Mouse (Mus musculus): Measurements from ENCODE around the gene Xdh.

Xdh gene

DNA sequence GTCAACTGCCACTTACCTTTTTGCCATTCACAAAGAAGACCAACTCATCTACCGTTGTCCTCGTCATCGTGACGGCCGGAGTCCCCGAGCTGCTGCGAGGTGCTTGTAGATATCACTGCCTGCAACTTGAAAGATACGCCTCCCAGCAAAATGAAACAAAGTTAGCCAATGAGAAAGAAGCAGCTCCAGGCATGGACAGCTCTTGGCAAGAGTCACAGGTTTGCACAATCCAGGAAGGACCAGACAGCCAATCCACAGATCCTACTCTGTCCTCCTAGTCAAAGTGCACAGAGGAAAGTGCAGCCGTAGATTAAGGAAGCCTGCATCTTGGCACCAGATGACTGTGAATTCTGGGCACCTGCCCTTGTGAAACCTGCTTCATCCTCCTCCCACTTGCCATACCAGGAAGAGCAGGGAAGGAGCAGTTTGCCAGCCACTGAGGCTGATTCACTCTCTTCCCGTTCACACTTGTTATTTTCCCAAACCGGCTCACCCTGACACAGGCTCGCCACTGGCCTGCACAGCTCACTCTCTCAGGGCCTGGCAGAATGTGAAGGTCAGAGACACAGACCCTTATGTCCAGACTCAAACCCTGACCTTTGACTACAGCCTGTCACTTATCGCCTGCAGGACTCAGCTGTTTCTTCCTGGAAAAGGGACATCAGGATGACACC, at the start of gene Xdh:
Xdh (minus strand) TSS at position 135 of the 674 bp plus-strand sequence.
- no peak for DNase-seq

GRCm38 (mm10) chr17:73995907-73996645, 46.1 kb upstream of the Xdh start:
- no peak for DNase-seq

GRCm38 (mm10) chr17:73991264-73991663, 41.3 kb upstream of the Xdh start:
- no peak for DNase-seq

DNA sequence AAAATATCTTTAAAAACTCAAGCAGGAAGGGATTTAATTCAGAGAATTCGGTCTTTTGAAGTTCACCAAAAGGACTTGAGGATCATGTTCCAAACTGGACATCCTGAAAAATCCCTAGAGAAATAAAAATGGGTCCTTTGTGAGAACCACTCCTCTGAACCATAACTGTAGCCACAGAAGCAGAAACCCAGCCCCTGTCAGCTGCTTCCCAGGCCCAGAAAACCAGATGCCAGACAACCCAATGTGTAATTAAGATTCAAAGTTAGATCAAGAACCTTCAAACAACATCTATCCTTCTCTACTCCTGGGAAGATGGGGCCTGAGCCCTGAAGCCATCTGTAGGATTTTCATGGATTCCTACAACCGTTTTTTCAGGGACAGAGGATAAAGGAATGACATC, 36.6 kb upstream of the Xdh start:
- DNase-seq = no peak

- DNase-seq = no peak
Observed at GRCm38 (mm10) chr17:73985936-73986335, 35.9 kb upstream of the Xdh start.

DNA sequence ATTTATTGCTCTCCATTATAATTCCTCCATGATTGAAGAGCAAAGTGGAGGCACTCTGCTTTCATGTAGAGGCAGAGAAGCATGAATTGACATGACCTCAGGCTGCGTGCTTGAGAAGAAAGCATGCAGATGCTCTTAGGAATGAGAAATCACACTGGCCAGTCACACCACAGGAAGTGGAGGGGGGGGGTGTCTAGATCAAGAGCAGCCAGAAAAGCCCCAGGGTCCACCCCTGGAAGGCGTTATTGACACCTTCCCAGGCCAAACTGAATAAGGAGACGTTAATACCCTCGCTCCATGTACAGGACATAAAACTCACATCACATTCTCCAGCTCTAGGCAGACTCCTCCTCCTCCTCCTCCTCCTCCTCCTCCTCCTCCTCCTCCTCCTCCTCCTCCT, 34.5 kb upstream of the Xdh start:
- no peak for DNase-seq

DNA sequence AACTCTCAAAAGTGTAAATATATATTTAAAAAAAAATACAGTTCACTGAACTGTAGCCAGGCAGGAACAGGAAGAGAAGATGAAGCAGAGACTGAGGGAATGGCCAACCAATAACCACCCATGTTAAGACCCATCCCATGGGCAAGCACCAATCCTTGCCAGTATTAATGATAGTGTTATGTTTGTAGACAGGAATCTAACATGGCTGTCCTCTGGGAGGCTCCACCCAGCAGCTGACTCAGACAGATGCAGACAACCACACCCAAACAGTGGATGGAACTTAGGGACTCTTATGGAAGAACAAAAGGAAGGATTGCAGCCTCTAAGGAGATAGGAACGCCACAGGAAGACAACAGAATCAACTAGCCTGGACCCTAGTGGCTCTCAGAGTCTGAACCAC, 32.9 kb upstream of the Xdh start:
- no peak for DNase-seq

- no peak for DNase-seq
Observed at GRCm38 (mm10) chr17:73976066-73976465, 26.1 kb upstream of the Xdh start.

DNA sequence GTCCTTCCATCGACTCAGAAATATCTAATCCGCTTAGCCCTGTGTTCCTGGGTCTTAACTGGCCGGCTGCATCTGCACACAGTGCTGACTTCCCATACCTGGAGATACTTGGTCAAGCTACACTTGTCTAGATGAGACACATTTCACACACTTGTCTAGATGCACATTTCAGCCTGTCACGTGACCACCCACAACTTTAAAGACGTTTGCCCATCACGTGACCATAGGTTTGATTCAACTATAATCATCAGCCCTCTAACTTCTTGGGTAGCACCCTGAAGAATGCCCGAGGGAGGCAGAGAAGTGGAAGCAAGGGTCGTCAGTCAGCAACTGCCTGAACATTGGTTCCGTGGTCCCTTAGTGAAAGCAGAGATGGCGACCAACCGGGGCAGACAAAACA, 22.7 kb upstream of the Xdh start:
- DNase-seq = no peak

- DNase-seq = no peak
Observed at GRCm38 (mm10) chr17:73971291-73971690, 21.3 kb upstream of the Xdh start.

GRCm38 (mm10) chr17:73970361-73971027, 20.5 kb upstream of the Xdh start:
- peak; percentile 15 for DNase-seq

- DNase-seq = no peak
Observed at GRCm38 (mm10) chr17:73964856-73965255, 14.9 kb upstream of the Xdh start.

- DNase-seq = no peak
Observed at GRCm38 (mm10) chr17:73962628-73963043, 12.6 kb upstream of the Xdh start.

- no peak for DNase-seq
Observed at GRCm38 (mm10) chr17:73961801-73962403, 11.9 kb upstream of the Xdh start.

GRCm38 (mm10) chr17:73960745-73961144, 10.7 kb upstream of the Xdh start:
- no peak for DNase-seq

- no peak for DNase-seq
Observed at GRCm38 (mm10) chr17:73952103-73952521, 2.1 kb upstream of the Xdh start.

GRCm38 (mm10) chr17:73950970-73951369, 974 bp upstream of the Xdh start:
- no peak for DNase-seq

GRCm38 (mm10) chr17:73949498-73949897, 498 bp downstream of the Xdh start:
- DNase-seq = no peak

DNA sequence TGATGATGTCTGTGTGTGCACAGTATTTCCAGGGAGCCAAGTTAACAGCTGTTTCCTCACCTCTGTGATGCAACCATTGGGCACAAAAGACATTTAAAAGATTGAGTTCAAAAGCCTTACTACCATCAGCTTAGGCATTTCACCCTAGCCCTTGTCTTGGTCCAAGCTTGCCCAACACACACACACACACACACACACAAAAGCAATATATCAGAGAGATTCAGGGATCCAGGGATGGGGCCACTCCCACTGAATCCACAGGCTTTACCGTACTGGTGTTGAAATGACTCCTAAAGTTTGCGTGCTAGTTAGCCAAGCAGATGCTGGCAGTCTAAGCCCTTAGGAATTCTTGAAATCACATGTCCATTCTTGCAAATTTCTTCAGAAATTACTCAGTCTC, 1.2 kb downstream of the Xdh start:
- no peak for DNase-seq

- no peak for DNase-seq
Observed at GRCm38 (mm10) chr17:73948039-73948438, 2.0 kb downstream of the Xdh start.

DNA sequence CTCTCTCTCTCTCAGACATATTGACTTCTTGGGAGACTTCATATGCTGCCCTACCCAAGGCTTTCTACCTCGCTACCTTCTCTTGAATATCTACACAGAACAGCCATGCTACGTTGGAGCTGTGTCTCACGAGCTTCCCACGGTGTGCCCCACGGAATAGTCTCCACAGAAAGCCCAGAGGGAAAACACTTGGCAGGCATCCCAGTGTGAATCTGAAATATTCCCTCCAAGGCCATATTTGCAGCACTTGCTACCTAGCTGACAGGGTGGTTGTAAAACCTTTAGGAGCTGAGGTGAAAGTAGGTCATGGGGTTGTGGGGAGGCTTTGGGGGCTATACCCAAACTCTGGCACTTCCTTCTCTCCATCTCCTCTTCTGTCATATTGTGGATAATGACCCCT, 3.1 kb downstream of the Xdh start:
- no peak for DNase-seq

DNA sequence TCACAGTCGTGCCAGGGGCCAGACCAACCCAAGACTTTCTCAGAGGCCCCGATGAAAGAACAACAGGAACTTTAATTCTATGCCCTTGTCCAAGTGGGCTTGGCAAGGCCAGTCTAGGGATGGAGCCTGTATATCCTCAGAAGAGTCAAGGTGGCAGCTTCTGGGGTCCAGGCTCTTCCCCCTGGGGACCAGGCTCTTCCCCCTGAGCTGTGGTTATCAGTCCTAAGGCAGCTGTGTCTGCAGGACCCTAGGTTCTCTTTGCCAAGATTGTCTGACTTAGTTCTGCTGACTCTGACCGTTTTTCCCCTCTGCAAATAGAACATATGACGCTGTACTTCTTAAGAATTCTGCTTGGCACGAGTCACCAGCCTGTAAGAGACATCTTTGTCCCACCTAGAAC, 5.3 kb downstream of the Xdh start:
- no peak for DNase-seq

- DNase-seq = no peak
Observed at GRCm38 (mm10) chr17:73942268-73942962, 7.6 kb downstream of the Xdh start.

Data from right cerebral cortex, postnatal 14 days (tissue).